Mouse (Mus musculus) E14TG2a.4 (cell line): ENCODE results near the gene Npas3.

Experiments used
- H3K27me3 ChIP-seq: 2 replicates; pipeline ENCODE4 v1.6.1; 2014; ENCODE audit warnings: low read length, control low read depth; ENCODE audit not compliant: insufficient read depth
- H3K36me3 ChIP-seq: 2 replicates; pipeline ENCODE4 v1.6.1; 2014; ENCODE audit warnings: low read length, control low read depth; ENCODE audit not compliant: insufficient read depth
- H3K4me1 ChIP-seq: replicated peaks from 2 replicates; pipeline ENCODE4 v1.6.1; 2014; ENCODE audit warnings: low read depth, low read length, control low read depth
- H3K4me3 ChIP-seq: replicated peaks from 2 replicates; pipeline ENCODE4 v1.5.1; 2014; ENCODE audit warnings: mild to moderate bottlenecking, low read length
- H3K9me3 ChIP-seq: 2 replicates; pipeline ENCODE4 v1.6.1; 2014; ENCODE audit warnings: low read length, control low read depth
- CTCF ChIP-seq: conservative IDR thresholded peaks from 2 replicates; pipeline ENCODE4 v1.5.1; 2014; ENCODE audit warnings: low read length
- NANOG ChIP-seq: IDR thresholded peaks from 2 replicates; pipeline ENCODE4 v1.6.1; 2014; ENCODE audit warnings: borderline replicate concordance, low read length, mixed read lengths
- POU5F1 ChIP-seq: IDR thresholded peaks from 2 replicates; pipeline ENCODE4 v1.6.1; 2014; ENCODE audit warnings: low read length, borderline replicate concordance

Gene Npas3

DNA sequence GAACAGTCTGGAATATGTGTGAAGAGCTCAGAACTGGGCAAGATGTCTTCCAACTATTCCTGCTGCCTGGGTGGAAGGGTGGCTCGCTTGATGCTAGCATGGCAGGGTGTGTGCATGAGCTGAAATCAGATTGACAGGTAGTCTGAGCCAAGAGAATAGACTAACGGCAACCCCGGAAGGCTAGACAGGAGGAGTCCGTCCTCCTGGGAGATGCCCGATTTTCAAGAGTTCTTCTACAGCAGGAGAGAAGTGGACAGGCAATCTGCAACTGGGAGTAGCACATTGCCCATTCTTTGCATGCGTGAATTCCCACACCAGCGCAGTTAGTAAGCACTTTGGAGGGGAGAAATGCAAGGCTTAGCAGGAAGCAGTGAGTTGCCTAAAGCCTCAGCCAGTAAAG, 372.8 kb downstream of the Npas3 start:
- Histone ChIP-seq H3K9me3 (no peaks in the 10 kb centered on the region), H3K4me1 (no peaks in the 10 kb centered on the region), H3K4me3 (no peak overlapping the region), H3K36me3 (no peaks in the 10 kb centered on the region), H3K27me3 (no peaks in the 10 kb centered on the region)
- TF ChIP-seq POU5F1 (no peak), NANOG (no peak), CTCF (no peak)

DNA sequence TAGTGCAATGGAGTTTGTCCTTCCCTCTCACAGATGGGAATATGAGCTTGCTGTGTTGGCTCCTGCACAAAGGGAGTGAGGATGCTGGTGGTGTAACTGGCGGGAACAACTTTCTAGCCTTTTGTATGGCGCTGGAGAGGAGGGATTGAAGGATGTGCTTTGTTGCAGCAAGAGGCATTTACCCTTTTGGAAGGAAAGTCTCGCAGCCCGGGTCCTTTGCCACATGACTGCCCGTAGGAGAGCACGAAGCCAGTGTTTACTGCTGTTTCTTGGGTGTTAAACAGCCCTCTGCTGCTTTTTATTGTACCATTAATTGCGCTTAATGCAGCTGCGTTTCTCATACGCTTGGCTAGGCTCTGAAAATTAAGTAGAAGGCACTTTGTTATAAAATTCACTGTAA, 375.3 kb downstream of the Npas3 start:
- no peaks in the 10 kb centered on the region for H3K9me3 ChIP-seq
- H3K27me3 ChIP-seq = no peaks in the 10 kb centered on the region
- H3K4me1 ChIP-seq = no peaks in the 10 kb centered on the region
- H3K36me3 ChIP-seq = no peaks in the 10 kb centered on the region
- no peak for TF ChIP-seq CTCF
- TF ChIP-seq NANOG = no peak
- TF ChIP-seq POU5F1 = no peak
- no peak overlapping the region for H3K4me3 ChIP-seq

GRCm38 (mm10) chr12:53624379-53625021, 376.0 kb downstream of the Npas3 start:
- Histone ChIP-seq H3K9me3 (no peaks in the 10 kb centered on the region), H3K4me3 (no peak overlapping the region), H3K27me3 (no peaks in the 10 kb centered on the region), H3K36me3 (no peaks in the 10 kb centered on the region), H3K4me1 (no peaks in the 10 kb centered on the region)
- TF ChIP-seq POU5F1 (no peak), CTCF (no peak), NANOG (no peak)

- H3K36me3 ChIP-seq = no peaks in the 10 kb centered on the region
- no peaks in the 10 kb centered on the region for H3K4me1 ChIP-seq
- no peaks in the 10 kb centered on the region for H3K9me3 ChIP-seq
- H3K4me3 ChIP-seq = no peak overlapping the region
- H3K27me3 ChIP-seq = no peaks in the 10 kb centered on the region
- TF ChIP-seq POU5F1 = no peak
- no peak for TF ChIP-seq NANOG
- no peak for TF ChIP-seq CTCF
Measured at GRCm38 (mm10) chr12:53629483-53630120, 381.1 kb downstream of the Npas3 start.

GRCm38 (mm10) chr12:53630607-53631006, 382.1 kb downstream of the Npas3 start:
- Histone ChIP-seq H3K36me3 (no peaks in the 10 kb centered on the region), H3K4me3 (no peak overlapping the region), H3K4me1 (no peaks in the 10 kb centered on the region), H3K9me3 (no peaks in the 10 kb centered on the region), H3K27me3 (no peaks in the 10 kb centered on the region)
- TF ChIP-seq NANOG (no peak), POU5F1 (no peak), CTCF (no peak)

- Histone ChIP-seq H3K4me3 (no peak overlapping the region), H3K4me1 (no peaks in the 10 kb centered on the region), H3K27me3 (no peaks in the 10 kb centered on the region), H3K9me3 (no peaks in the 10 kb centered on the region), H3K36me3 (no peaks in the 10 kb centered on the region)
- TF ChIP-seq CTCF (no peak), POU5F1 (no peak), NANOG (no peak)
Measured at GRCm38 (mm10) chr12:53631315-53632106, 383.0 kb downstream of the Npas3 start.

GRCm38 (mm10) chr12:53638571-53638970, 390.1 kb downstream of the Npas3 start:
- Histone ChIP-seq H3K4me1 (no peaks in the 10 kb centered on the region), H3K27me3 (no peaks in the 10 kb centered on the region), H3K4me3 (no peak overlapping the region), H3K9me3 (no peaks in the 10 kb centered on the region), H3K36me3 (no peaks in the 10 kb centered on the region)
- TF ChIP-seq CTCF = no peak
- no peak for TF ChIP-seq NANOG
- TF ChIP-seq POU5F1 = no peak

- no peaks in the 10 kb centered on the region for H3K27me3 ChIP-seq
- no peaks in the 10 kb centered on the region for H3K9me3 ChIP-seq
- H3K4me1 ChIP-seq = no peaks in the 10 kb centered on the region
- no peak overlapping the region for H3K4me3 ChIP-seq
- TF ChIP-seq NANOG (no peak), POU5F1 (no peak), CTCF (no peak)
- no peaks in the 10 kb centered on the region for H3K36me3 ChIP-seq
Measured at GRCm38 (mm10) chr12:53647282-53647681, 398.8 kb downstream of the Npas3 start.
